Mouse (Mus musculus): ENCODE results near the gene Chid1.

DNA sequence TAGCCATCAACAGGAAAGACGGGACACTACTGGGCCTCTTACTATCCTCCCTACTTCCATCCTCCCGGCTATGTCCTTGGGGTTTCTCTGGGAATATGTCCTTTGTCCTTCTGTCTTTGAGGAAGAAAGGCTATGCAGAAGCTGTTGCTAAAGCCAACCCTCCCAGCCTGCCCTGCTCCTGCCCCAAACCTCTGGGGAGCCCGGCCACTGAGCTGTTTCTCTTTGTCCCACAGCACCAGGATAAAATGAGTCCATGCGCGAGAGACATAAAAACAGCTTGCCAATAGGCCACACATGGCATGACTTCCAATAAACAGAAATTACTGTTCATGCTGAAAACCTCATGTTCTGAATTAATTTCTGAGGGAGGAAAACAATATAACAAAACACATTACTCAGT lies 21.4 kb downstream of the Chid1 start:
- TF ChIP-seq CTCF (IDR thresholded peaks at IDR 0.05; ENCODE audit: low read depth, low read length) (no peak), POLR2A (IDR thresholded peaks at IDR 0.05; ENCODE audit: extremely low read depth, insufficient read depth, low read length) (no peak)
